In genomic region chr2:116932218-116932617, GRCm38 (mm10) we compare ENCODE assay signal across 26 mouse cellular contexts. TPM values are rescaled to one million over a fixed set of nuclear protein-coding genes. Genes with fewer than 3 reads are reported as not detected.
DNase-seq lines count a peak whose midpoint lies in the region; ATAC-seq and TF ChIP-seq lines count a peak whose summit lies in the region.
"Had no signal": no experiment of that assay in that cellular context is flagged by ENCODE, and none has a peak within 500 bp of the region (broad histone marks: within the 10 kb centered on the region; RNA-seq: fewer than 3 reads in every experiment).

No protein-coding gene starts in this region.

- H3K4me2 ChIP-seq in kidney, postnatal 0 days (ENCODE audit: low read length): no peak overlapping the region
- H3K4me2 ChIP-seq: embryonic facial prominence, embryonic 13.5 days; forebrain, embryonic 15.5 days; hindbrain, embryonic 15.5 days; liver, embryonic 15.5 days had no signal

- WGBS in kidney, postnatal 0 days: 41% methylated on average over 7 of the region's 7 CpGs
- WGBS in embryonic facial prominence, embryonic 10.5 days: 92% methylated on average over 7 of the region's 7 CpGs

- no peak overlapping the region for H3K27ac ChIP-seq in kidney, postnatal 0 days
- peak overlapping the region; percentile 54 for H3K27ac ChIP-seq in brown adipose tissue, adult 24 weeks (replicated peaks; ENCODE audit: low read depth, low read length)
- H3K27ac ChIP-seq in embryonic facial prominence, embryonic 10.5 days (replicated peaks): no peak overlapping the region
- H3K27ac ChIP-seq: embryonic facial prominence, embryonic 13.5 days; forebrain, embryonic 15.5 days; heart, embryonic 10.5 days; hindbrain, embryonic 15.5 days; limb, embryonic 10.5 days; liver, embryonic 15.5 days; stomach, postnatal 0 days had no signal

- no peaks in the 10 kb centered on the region for H3K27me3 ChIP-seq in kidney, postnatal 0 days (ENCODE audit: insufficient read depth, low read length)
- no peaks in the 10 kb centered on the region for H3K27me3 ChIP-seq in embryonic facial prominence, embryonic 10.5 days (replicated peaks; ENCODE audit: low read depth, poor library complexity, severe bottlenecking)
- H3K27me3 ChIP-seq: CH12.LX; embryonic facial prominence, embryonic 13.5 days; forebrain, embryonic 15.5 days; hindbrain, embryonic 15.5 days; liver, embryonic 15.5 days had no signal

- no peak for TF ChIP-seq CTCF in kidney, postnatal 0 days (IDR thresholded peaks at IDR 0.05; ENCODE audit: low read depth)

- no peaks in the 10 kb centered on the region for H3K9me3 ChIP-seq in kidney, postnatal 0 days (replicated peaks; ENCODE audit: low read length)
- no peaks in the 10 kb centered on the region for H3K9me3 ChIP-seq in embryonic facial prominence, embryonic 10.5 days
- H3K9me3 ChIP-seq: embryonic facial prominence, embryonic 13.5 days; forebrain, embryonic 15.5 days; heart, embryonic 10.5 days; hindbrain, embryonic 15.5 days; limb, embryonic 10.5 days; liver, embryonic 15.5 days had no signal

- no peaks in the 10 kb centered on the region for H3K4me1 ChIP-seq in kidney, postnatal 0 days (replicated peaks; ENCODE audit: insufficient read depth, low read length)
- no peaks in the 10 kb centered on the region for H3K4me1 ChIP-seq in brown adipose tissue, adult 24 weeks (ENCODE audit: control insufficient read depth, insufficient read depth, insufficient read length, low read length)
- H3K4me1 ChIP-seq in embryonic facial prominence, embryonic 10.5 days: peaks cover 21% of the 10 kb centered on the region
- H3K4me1 ChIP-seq: embryonic facial prominence, embryonic 13.5 days; forebrain, embryonic 15.5 days; hindbrain, embryonic 15.5 days; liver, embryonic 15.5 days had no signal

- intact Hi-C loops in gastrocnemius, postnatal 14 days (cut with DNase I; ENCODE audit: low total_unique reads): no loop called here
- intact Hi-C loops in gastrocnemius, postnatal 36 days (cut with DNase I): no loop called here

- ATAC-seq in kidney, postnatal 0 days (replicated peaks; ENCODE audit: low FRiP score, low read depth): no peak
- peak; percentile 77 for ATAC-seq in megakaryocyte, adult 5-6 weeks (ENCODE audit: poor library complexity, severe bottlenecking)
- ATAC-seq: forebrain, embryonic 15.5 days; intestine, embryonic 16.5 days; lung, postnatal 0 days had no signal

- H3K9ac ChIP-seq in kidney, postnatal 0 days (ENCODE audit: low read depth, low read length): no peak overlapping the region
- H3K9ac ChIP-seq: embryonic facial prominence, embryonic 13.5 days; forebrain, embryonic 15.5 days; hindbrain, embryonic 15.5 days; liver, embryonic 15.5 days had no signal

- H3K4me3 ChIP-seq in kidney, postnatal 0 days (replicated peaks; ENCODE audit: low read depth, low read length): no peak overlapping the region
- no peak overlapping the region for H3K4me3 ChIP-seq in brown adipose tissue, adult 24 weeks (ENCODE audit: insufficient read depth, low read depth, low read length)
- no peak overlapping the region for H3K4me3 ChIP-seq in embryonic facial prominence, embryonic 10.5 days
- H3K4me3 ChIP-seq: embryonic facial prominence, embryonic 13.5 days; forebrain, embryonic 15.5 days; heart, embryonic 10.5 days; hindbrain, embryonic 15.5 days; limb, embryonic 10.5 days; liver, embryonic 15.5 days had no signal

- peak; percentile 14 for DNase-seq in gastrocnemius, postnatal 14 days
- no peak for DNase-seq in gastrocnemius, postnatal 36 days
- DNase-seq in kidney, postnatal 0 days (ENCODE audit: low spot score): peak; percentile 32
- DNase-seq in kidney, postnatal 14 days: no peak
- DNase-seq in embryonic facial prominence, embryonic 10.5 days (ENCODE audit: low spot score): no peak
- DNase-seq: cerebellum, adult 9-10 months; retina, postnatal 1 day had no signal

- no peaks in the 10 kb centered on the region for H3K36me3 ChIP-seq in kidney, postnatal 0 days (ENCODE audit: insufficient read depth, low read length)
- no peaks in the 10 kb centered on the region for H3K36me3 ChIP-seq in embryonic facial prominence, embryonic 10.5 days (replicated peaks)
- H3K36me3 ChIP-seq: embryonic facial prominence, embryonic 13.5 days; forebrain, embryonic 15.5 days; heart, embryonic 10.5 days; hindbrain, embryonic 15.5 days; limb, embryonic 10.5 days; liver, embryonic 15.5 days had no signal

RNA-seq across cellular contexts. Expression of gene Tmco5, which starts 53.7 kb away (rescaled TPM):
- not detected for total RNA-seq in gastrocnemius, postnatal 14 days (2021)
- not detected for total RNA-seq in gastrocnemius, postnatal 36 days (2021)
- polyA plus RNA-seq in kidney, postnatal 0 days (2015; fragmentation: Nextera tagmentation; extraction: Ambion mirVana): not detected in 2 replicates
- polyA plus RNA-seq in brown adipose tissue, adult 24 weeks (2012; ENCODE audit: insufficient read depth, insufficient read length, missing spikeins): not detected in 2 replicates
- total RNA-seq in megakaryocyte, adult 5-6 weeks (2015): not detected in 2 replicates
- total RNA-seq in megakaryocyte, adult 5-6 weeks (2017): not detected in 2 replicates
- not detected in 2 replicates for polyA plus RNA-seq in embryonic facial prominence, embryonic 10.5 days (2016; fragmentation: Nextera tagmentation; extraction: Ambion mirVana)
- total RNA-seq: CH12.LX; heart, postnatal 14 days; megakaryocyte-erythroid progenitor cell, adult 5-6 weeks; MEL; midbrain, postnatal 0 days had no signal
- polyA plus RNA-seq: embryonic facial prominence, embryonic 13.5 days; forebrain, embryonic 15.5 days; heart, embryonic 10.5 days; hindbrain, embryonic 15.5 days; intestine, embryonic 16.5 days; kidney, embryonic 16.5 days; limb, embryonic 10.5 days; liver, embryonic 15.5 days; lung, postnatal 0 days; midbrain, postnatal 0 days; stomach, postnatal 0 days; thymus, postnatal 0 days; urinary bladder, adult 2 months had no signal

Comparison
In these comparisons a context has a peak if more than half of its experiments do, and no peak if none do; other contexts are left out.
1. DNase-seq: peak in gastrocnemius, postnatal 14 days (single experiment) and kidney, postnatal 0 days (single experiment); none in gastrocnemius, postnatal 36 days (0 of 2), kidney, postnatal 14 days (single experiment) and embryonic facial prominence, embryonic 10.5 days (single experiment).